Mouse (Mus musculus): Measurements from ENCODE around the gene H2al1c.

DNA sequence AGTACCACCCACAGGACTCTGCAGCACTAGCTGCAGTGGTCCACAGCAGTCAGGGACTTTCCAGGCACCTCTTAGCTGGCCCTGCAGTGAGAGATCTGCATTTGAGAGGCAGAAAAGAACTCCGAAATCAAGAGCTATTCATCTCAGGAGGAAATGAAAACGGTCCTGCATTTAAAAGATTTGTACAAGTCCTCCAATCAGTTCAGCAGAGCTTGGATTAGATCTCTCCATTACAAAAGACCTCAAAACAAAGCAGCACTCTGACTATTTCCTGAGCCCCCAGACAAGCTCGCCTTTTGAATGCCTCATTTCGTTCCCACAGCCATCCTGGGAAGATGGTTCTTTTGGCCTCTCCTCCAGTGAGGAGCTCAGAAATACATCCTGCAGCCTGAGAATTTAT is 16.2 kb upstream of the H2al1c start:
- TF ChIP-seq CTCF (IDR thresholded peaks at IDR 0.05; ENCODE audit: borderline replicate concordance, control insufficient read depth, extremely low read depth, insufficient read depth, low read length, poor library complexity), result no peak
- TF ChIP-seq POLR2A (IDR thresholded peaks at IDR 0.05; ENCODE audit: control insufficient read depth, extremely low read depth, insufficient read depth, low read length, poor library complexity), result no peak

Data from thymus, adult 2 months (tissue).